Mouse (Mus musculus) lung, adult 2 months (tissue): Measurements from ENCODE around the gene Gm5617.

Experiments
- CTCF ChIP-seq: fragments of 200-500 bp; IDR thresholded peaks from 2 replicates; pipeline ENCODE4 v1.5.1; 2011; ENCODE audit warnings: mild to moderate bottlenecking, low read length, control low read depth; ENCODE audit not compliant: insufficient read depth
- POLR2A ChIP-seq: fragments of 200-500 bp; IDR thresholded peaks from 2 replicates; pipeline ENCODE4 v1.6.1; 2011; ENCODE audit warnings: low read depth, mild to moderate bottlenecking, control low read depth, low read length, borderline replicate concordance; ENCODE audit errors: extremely low read depth

DNA sequence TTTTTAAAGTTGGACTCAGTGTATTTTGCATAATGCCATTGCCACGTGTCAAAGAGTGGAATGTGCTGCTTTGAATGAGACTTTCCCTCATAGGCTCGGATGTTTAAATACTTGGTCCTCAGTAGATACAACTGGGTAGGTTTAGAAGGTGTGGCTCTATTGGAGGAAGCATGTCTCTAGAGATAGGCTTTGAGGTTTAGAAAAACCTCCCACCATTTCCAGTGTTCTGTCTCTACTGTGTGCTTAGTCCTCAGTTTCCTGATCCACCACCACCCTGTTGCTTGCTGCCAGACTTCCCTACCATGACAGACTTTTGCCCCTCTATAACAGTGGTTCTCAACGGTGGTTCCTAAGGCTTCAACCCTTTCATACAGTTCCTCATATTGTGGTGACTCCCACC lies 37.0 kb downstream of the Gm5617 start:
- TF ChIP-seq POLR2A (no peak), CTCF (no peak)
